Mouse (Mus musculus) heart, adult 2 months (tissue): ENCODE data around the gene Mad2l2. TPM values are rescaled to one million over a fixed set of nuclear protein-coding genes. Genes with fewer than 3 reads are reported as not detected.

Experiments
- DNase-seq, 2 experiments: peaks; one replicate each; pipeline ENCODE4 v3.0.0; 2021
- H3K27ac ChIP-seq: fragments of 200-600 bp; 2 replicates; pipeline ENCODE4 v1.8.1; 2022
- H3K27me3 ChIP-seq: fragments of 200-500 bp; 2 replicates; pipeline ENCODE4 v1.6.1; 2012; ENCODE audit warnings: mild to moderate bottlenecking, low read length, inconsistent platforms, mixed read lengths; ENCODE audit not compliant: control insufficient read depth, insufficient read depth
- H3K36me3 ChIP-seq: fragments of 200-500 bp; 2 replicates; pipeline ENCODE4 v1.6.1; 2012; ENCODE audit warnings: low read length, inconsistent platforms; ENCODE audit not compliant: control insufficient read depth, insufficient read depth
- H3K4me1 ChIP-seq: fragments of 200-500 bp; 2 replicates; pipeline ENCODE4 v1.6.1; 2011; ENCODE audit warnings: low read length; ENCODE audit not compliant: control insufficient read depth, insufficient read depth
- H3K4me3 ChIP-seq: fragments of 200-600 bp; 2 replicates; pipeline ENCODE4 v1.8.1; 2022
- H3K79me2 ChIP-seq: fragments of 200-500 bp; replicated peaks from 2 replicates; pipeline ENCODE4 v1.6.1; 2012; ENCODE audit warnings: mild to moderate bottlenecking, inconsistent platforms, low read length, moderate library complexity, mixed read lengths; ENCODE audit not compliant: control insufficient read depth, insufficient read depth
- H3K9ac ChIP-seq: fragments of 200-500 bp; 2 replicates; pipeline ENCODE4 v1.6.1; 2012; ENCODE audit warnings: low read depth, mild to moderate bottlenecking, control low read depth, inconsistent platforms, low read length, mixed read lengths
- CTCF ChIP-seq: fragments of 200-600 bp; IDR thresholded peaks from 2 replicates; pipeline ENCODE4 v1.8.1; 2022; ENCODE audit warnings: antibody characterized with exemption, mild to moderate bottlenecking, moderate library complexity
- EP300 ChIP-seq: fragments of 200-500 bp; IDR thresholded peaks from 2 replicates; pipeline ENCODE4 v1.6.1; 2011; ENCODE audit warnings: low read depth, low read length, control low read depth; ENCODE audit not compliant: insufficient read depth
- POLR2A ChIP-seq: fragments of 200-500 bp; IDR thresholded peaks from 2 replicates; pipeline ENCODE4 v1.6.1; 2011; ENCODE audit warnings: mild to moderate bottlenecking, low read depth, low read length, control low read depth; ENCODE audit not compliant: insufficient read depth
- WGBS: fragments of 180-500 bp; shearing (Covaris S2); methylation state at CpG from one replicate; pipeline ENCODE4 v1.1.7; 2018; 5-methylcytosine and 5-hydroxymethylcytosine counted together
- intact Hi-C: fragments of 180-260 bp; cut with DNase I; formaldehyde crosslinking; loops from one replicate; pipeline ENCODE4 v1.15.1; 2025
- polyA plus RNA-seq: library from polyadenylated mRNA; depleted of rRNA; stranded (reverse); fragments of >200 nt; gene quantifications from 2 replicates; pipeline ENCODE4 v1.2.3, GENCODE M21; 2012
- total RNA-seq, 2 experiments: library from RNA; stranded (reverse); gene quantifications; 2 replicates each; pipeline ENCODE4 v1.2.3; 2021

Gene Mad2l2
- total and polyA plus RNA-seq, 3 experiments: 11.0 to 21.9 (median 13.8) TPM

- no peaks in the 10 kb centered on the region for H3K27me3 ChIP-seq
- TF ChIP-seq POLR2A (no peak), EP300 (no peak), CTCF (no peak)
- H3K9ac ChIP-seq: no peak overlapping the region
- no peaks in the 10 kb centered on the region for H3K36me3 ChIP-seq
- H3K27ac ChIP-seq: no peak overlapping the region
- 0 out of 2 replicates have a peak, but pooled peaks cover 3% of the 10 kb centered on the region for H3K4me1 ChIP-seq
- no peak overlapping the region for H3K4me3 ChIP-seq
- 90% methylated on average over 2 of the region's 2 CpGs for WGBS
- no peaks in the 10 kb centered on the region for H3K79me2 ChIP-seq
- intact Hi-C loops: no loop called here
- no peak for DNase-seq
Observed at GRCm38 (mm10) chr4:148147714-148148113, 17.5 kb downstream of the Mad2l2 start.

GRCm38 (mm10) chr4:148149540-148149939, 19.4 kb downstream of the Mad2l2 start:
- Histone ChIP-seq H3K4me1 (0 out of 2 replicates have a peak, but pooled peaks cover 3% of the 10 kb centered on the region), H3K79me2 (no peaks in the 10 kb centered on the region), H3K27me3 (no peaks in the 10 kb centered on the region), H3K4me3 (no peak overlapping the region), H3K27ac (no peak overlapping the region), H3K36me3 (no peaks in the 10 kb centered on the region), H3K9ac (no peak overlapping the region)
- WGBS: 51% methylated on average over 12 of the region's 12 CpGs
- intact Hi-C loops: no loop called here
- TF ChIP-seq CTCF (no peak), EP300 (no peak), POLR2A (no peak)
- DNase-seq: no peak

DNA sequence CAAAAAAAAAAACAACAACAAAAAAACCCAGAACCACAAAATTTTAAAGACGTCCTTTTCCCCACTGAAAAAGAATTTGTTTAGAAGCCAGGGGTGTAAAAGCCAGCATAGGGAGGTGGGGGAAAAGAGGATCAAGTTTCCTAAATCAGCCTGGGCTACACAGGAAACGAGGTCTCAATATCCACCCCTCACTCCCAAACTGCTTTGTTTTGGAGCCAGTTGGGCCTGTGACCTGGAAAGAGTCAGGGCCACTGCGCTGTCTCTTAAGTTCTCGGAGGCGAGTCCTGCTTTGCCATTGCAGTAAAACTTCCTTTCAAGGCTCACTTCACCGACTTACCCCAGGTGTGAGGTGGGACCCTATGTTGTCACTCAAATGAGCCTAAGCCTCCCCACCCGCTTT, 20.1 kb downstream of the Mad2l2 start:
- intact Hi-C loops: loop anchor here (5.0 kb wide), 1 partner anchor 108 kb away; no protein-coding TSS in a partner anchor
- H3K4me1 ChIP-seq: 0 out of 2 replicates have a peak, but pooled peaks cover 3% of the 10 kb centered on the region
- no peak overlapping the region for H3K27ac ChIP-seq
- DNase-seq: no peak
- H3K79me2 ChIP-seq: no peaks in the 10 kb centered on the region
- TF ChIP-seq EP300 (no peak), POLR2A (no peak), CTCF (no peak)
- 73% methylated on average over 7 of the region's 7 CpGs for WGBS
- no peak overlapping the region for H3K4me3 ChIP-seq
- H3K27me3 ChIP-seq: no peaks in the 10 kb centered on the region
- H3K9ac ChIP-seq: no peak overlapping the region
- H3K36me3 ChIP-seq: no peaks in the 10 kb centered on the region

GRCm38 (mm10) chr4:148150953-148151266, 20.7 kb downstream of the Mad2l2 start:
- no peak for DNase-seq
- 26% methylated on average over 3 of the region's 3 CpGs for WGBS
- Histone ChIP-seq H3K4me1 (0 out of 2 replicates have a peak, but pooled peaks cover 3% of the 10 kb centered on the region), H3K27ac (peak overlapping the region; percentile 97), H3K79me2 (no peaks in the 10 kb centered on the region), H3K36me3 (no peaks in the 10 kb centered on the region), H3K27me3 (no peaks in the 10 kb centered on the region), H3K4me3 (peak overlapping the region; percentile 74), H3K9ac (no peak overlapping the region)
- intact Hi-C loops: loop anchor here (5.0 kb wide), 1 partner anchor 109 kb away; no protein-coding TSS in a partner anchor
- no peak for TF ChIP-seq CTCF
- no peak for TF ChIP-seq POLR2A
- TF ChIP-seq EP300: no peak

DNA sequence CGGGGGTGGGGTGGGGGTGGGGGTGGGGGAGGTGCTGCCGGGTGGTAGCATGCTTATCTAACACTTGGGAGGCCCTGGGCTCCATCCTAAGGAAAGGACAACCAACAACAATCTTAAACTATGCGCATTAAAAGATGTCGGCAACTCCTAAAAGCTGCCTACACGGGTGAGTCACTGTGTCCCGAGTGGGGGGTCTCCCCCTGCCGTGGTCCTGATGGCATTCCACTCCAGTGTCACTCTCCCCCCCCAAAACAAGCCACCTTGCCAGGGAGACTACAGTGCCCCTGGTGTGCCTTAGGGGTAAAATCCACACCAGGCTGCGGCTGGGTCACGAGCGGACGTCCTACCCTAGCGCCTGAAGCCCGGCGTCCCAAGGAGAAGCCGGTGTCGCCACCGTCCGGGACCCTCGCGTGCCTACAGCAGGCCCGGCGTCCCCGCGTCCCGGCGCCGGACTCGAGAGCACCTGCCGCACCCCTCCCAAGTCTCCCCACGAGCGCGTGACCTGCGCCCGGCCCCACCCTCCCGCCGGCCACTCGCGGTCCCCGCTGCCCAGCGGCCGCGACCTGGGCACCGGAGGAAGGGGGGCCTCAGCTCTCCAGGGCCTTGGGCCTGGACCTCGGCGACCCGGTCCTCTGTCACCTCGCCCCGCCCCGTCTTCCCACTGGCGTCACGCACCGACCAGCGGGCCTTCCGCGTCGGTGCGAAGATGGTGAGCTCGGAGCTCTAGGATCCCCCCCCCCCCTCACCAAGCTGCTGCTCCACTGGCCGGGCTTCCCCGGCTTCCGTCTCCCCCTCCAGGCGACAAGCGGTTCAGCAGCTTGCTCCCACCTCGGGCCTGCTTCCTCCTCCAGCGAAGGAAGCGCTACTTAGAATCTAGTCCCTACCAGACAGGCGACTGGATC, 21.3 kb downstream of the Mad2l2 start, which contains the start of gene Fbxo6:
Gene Fbxo6, minus strand, starts transcription at position 874 of the 902 bp plus-strand sequence.
- TF ChIP-seq POLR2A (peak; percentile 52), EP300 (0 out of 2 replicates have a peak, but pooled peaks have one; percentile 44), CTCF (peak; percentile 63)
- Histone ChIP-seq H3K27me3 (no peaks in the 10 kb centered on the region), H3K4me3 (peak within 1 kb of the TSS; percentile 74), H3K27ac (peak within 1 kb of the TSS; percentile 97), H3K9ac (peak within 1 kb of the TSS; percentile 80), H3K4me1 (0 out of 2 replicates have a peak, but pooled peaks cover 3% of the 10 kb centered on the region), H3K79me2 (no peaks in the 10 kb centered on the region), H3K36me3 (no peaks in the 10 kb centered on the region)
- peak; percentile 91 to 93 for DNase-seq
- WGBS: under 1% methylated on average over 65 of the region's 67 CpGs
- intact Hi-C loops: loop anchor here (5.0 kb wide), 1 partner anchor 109 kb away; no protein-coding TSS in a partner anchor
